Mouse (Mus musculus): Measurements from ENCODE around the gene Kbtbd13.

- TF ChIP-seq POLR2A (IDR thresholded peaks at IDR 0.05; ENCODE audit: low read depth, low read length) = no peak
- TF ChIP-seq CTCF (IDR thresholded peaks at IDR 0.05; ENCODE audit: extremely low read depth, insufficient read depth, insufficient read length, insufficient replicate concordance) = no peak
Observed at GRCm38 (mm10) chr9:65394360-65394759, 2.9 kb upstream of the Kbtbd13 start.
